Comparison of ENCODE assay signal across 17 mouse cellular contexts in genomic region chr10:6936671-6937425, GRCm38 (mm10).
DNase-seq lines count a peak whose midpoint lies in the region; ATAC-seq and TF ChIP-seq lines count a peak whose summit lies in the region.
"Had no signal": no experiment of that assay in that cellular context is flagged by ENCODE, and none has a peak within 500 bp of the region (broad histone marks: within the 10 kb centered on the region; RNA-seq: fewer than 3 reads in every experiment).

No protein-coding gene starts in this region.

- peak; percentile 73 to 79 for DNase-seq in left cerebral cortex, postnatal 36 days (ENCODE audit: low spot score in 2 of 2)
- DNase-seq in stomach, postnatal 0 days (ENCODE audit: low spot score): peak; percentile 73
- no peak for DNase-seq in B cell, adult 2 months
- no peak for DNase-seq in heart, adult 11 months
- DNase-seq in kidney, postnatal 36 days: no peak
- DNase-seq: cerebellum, adult 2 months; kidney, adult 8-10 months; lung, adult 18-20 months; thymus, postnatal 36 days had no signal

- intact Hi-C loops in left cerebral cortex, postnatal 36 days (cut with DNase I): no loop called here

- H3K9ac ChIP-seq in liver, embryonic 16.5 days (ENCODE audit: low read depth, low read length): no peak overlapping the region
- no peak overlapping the region for H3K9ac ChIP-seq in liver, embryonic 12.5 days
- no peak overlapping the region for H3K9ac ChIP-seq in intestine, embryonic 16.5 days (ENCODE audit: low read depth, low read length)
- H3K9ac ChIP-seq in stomach, postnatal 0 days (ENCODE audit: low read length): no peak overlapping the region
- H3K9ac ChIP-seq: forebrain, embryonic 13.5 days; hindbrain, embryonic 14.5 days; midbrain, embryonic 15.5 days had no signal

- 54% methylated on average over 4 of the region's 4 CpGs for WGBS in liver, embryonic 16.5 days (ENCODE audit: insufficient replicate concordance)
- 64% methylated on average over 4 of the region's 4 CpGs for WGBS in liver, embryonic 12.5 days (ENCODE audit: insufficient replicate concordance)
- WGBS in intestine, embryonic 16.5 days: 85% methylated on average over 4 of the region's 4 CpGs
- WGBS in stomach, postnatal 0 days: 64% methylated on average over 4 of the region's 4 CpGs

- no peak for TF ChIP-seq EP300 in stomach, postnatal 0 days (optimal IDR thresholded peaks at IDR 0.05)

- H3K9me3 ChIP-seq in liver, embryonic 16.5 days (replicated peaks; ENCODE audit: control insufficient read depth, low read length): no peaks in the 10 kb centered on the region
- H3K9me3 ChIP-seq in liver, embryonic 12.5 days (replicated peaks): no peaks in the 10 kb centered on the region
- no peaks in the 10 kb centered on the region for H3K9me3 ChIP-seq in intestine, embryonic 16.5 days (ENCODE audit: control insufficient read depth, low read length)
- H3K9me3 ChIP-seq in stomach, postnatal 0 days (ENCODE audit: control insufficient read depth, low read length): no peaks in the 10 kb centered on the region
- H3K9me3 ChIP-seq: forebrain, embryonic 13.5 days; midbrain, embryonic 15.5 days had no signal

- ATAC-seq in liver, embryonic 16.5 days (ENCODE audit: low read depth): peak; percentile 58; the same call in 1 of the 2 replicates
- ATAC-seq in liver, embryonic 12.5 days: no peak
- ATAC-seq in intestine, embryonic 16.5 days: peak; percentile 78
- ATAC-seq in stomach, postnatal 0 days (ENCODE audit: low FRiP score, low TSS enrichment): peak; percentile 86
- ATAC-seq: forebrain, embryonic 13.5 days; midbrain, embryonic 15.5 days; Patski had no signal

- no peak overlapping the region for H3K4me2 ChIP-seq in liver, embryonic 16.5 days (ENCODE audit: low read depth, low read length)
- no peak overlapping the region for H3K4me2 ChIP-seq in liver, embryonic 12.5 days
- H3K4me2 ChIP-seq in intestine, embryonic 16.5 days (ENCODE audit: low read depth, low read length): no peak overlapping the region
- no peak overlapping the region for H3K4me2 ChIP-seq in stomach, postnatal 0 days (replicated peaks; ENCODE audit: low read depth)
- H3K4me2 ChIP-seq: forebrain, embryonic 13.5 days; hindbrain, embryonic 14.5 days; midbrain, embryonic 15.5 days had no signal

- H3K27ac ChIP-seq in liver, embryonic 16.5 days (ENCODE audit: low read length): no peak overlapping the region
- H3K27ac ChIP-seq in liver, embryonic 12.5 days: no peak overlapping the region
- H3K27ac ChIP-seq in intestine, embryonic 16.5 days (ENCODE audit: low read length): no peak overlapping the region
- peak overlapping the region; percentile 58; the same call in 1 of the 2 replicates for H3K27ac ChIP-seq in stomach, postnatal 0 days (replicated peaks)
- H3K27ac ChIP-seq: forebrain, embryonic 13.5 days; hindbrain, embryonic 14.5 days; macrophage; midbrain, embryonic 15.5 days had no signal

- H3K27me3 ChIP-seq in liver, embryonic 16.5 days (ENCODE audit: control insufficient read depth, insufficient read depth, low read depth, low read length): no peaks in the 10 kb centered on the region
- no peaks in the 10 kb centered on the region for H3K27me3 ChIP-seq in liver, embryonic 12.5 days (replicated peaks)
- no peaks in the 10 kb centered on the region for H3K27me3 ChIP-seq in intestine, embryonic 16.5 days (replicated peaks; ENCODE audit: control insufficient read depth, insufficient read depth, low read length)
- H3K27me3 ChIP-seq in stomach, postnatal 0 days (ENCODE audit: control insufficient read depth, insufficient read depth, low read length): no peaks in the 10 kb centered on the region
- H3K27me3 ChIP-seq: forebrain, embryonic 13.5 days; midbrain, embryonic 15.5 days; Patski had no signal

- no peaks in the 10 kb centered on the region for H3K36me3 ChIP-seq in liver, embryonic 16.5 days (ENCODE audit: control insufficient read depth, insufficient read depth)
- H3K36me3 ChIP-seq in liver, embryonic 12.5 days: no peaks in the 10 kb centered on the region
- H3K36me3 ChIP-seq in intestine, embryonic 16.5 days (ENCODE audit: control insufficient read depth, insufficient read depth, low read length): no peaks in the 10 kb centered on the region
- H3K36me3 ChIP-seq in stomach, postnatal 0 days (ENCODE audit: control insufficient read depth, insufficient read depth, low read length): no peaks in the 10 kb centered on the region
- H3K36me3 ChIP-seq: midbrain, embryonic 15.5 days had no signal

- no peaks in the 10 kb centered on the region for H3K4me1 ChIP-seq in liver, embryonic 16.5 days (ENCODE audit: control insufficient read depth, low read depth, low read length)
- H3K4me1 ChIP-seq in liver, embryonic 12.5 days: no peaks in the 10 kb centered on the region
- H3K4me1 ChIP-seq in intestine, embryonic 16.5 days (ENCODE audit: control insufficient read depth, insufficient read depth, low read length): no peaks in the 10 kb centered on the region
- no peaks in the 10 kb centered on the region for H3K4me1 ChIP-seq in stomach, postnatal 0 days (replicated peaks; ENCODE audit: control insufficient read depth, insufficient read depth)
- H3K4me1 ChIP-seq: forebrain, embryonic 13.5 days; midbrain, embryonic 15.5 days had no signal

- TF ChIP-seq CTCF in stomach, postnatal 0 days (IDR thresholded peaks at IDR 0.05; ENCODE audit: low read depth): no peak

- H3K4me3 ChIP-seq in liver, embryonic 16.5 days (ENCODE audit: low read depth, low read length): 0 out of 2 replicates have a peak overlapping the region, but pooled peaks have one; percentile 18
- H3K4me3 ChIP-seq in liver, embryonic 12.5 days: no peak overlapping the region
- no peak overlapping the region for H3K4me3 ChIP-seq in intestine, embryonic 16.5 days (ENCODE audit: low read length)
- H3K4me3 ChIP-seq in stomach, postnatal 0 days (ENCODE audit: low read depth, low read length): no peak overlapping the region
- H3K4me3 ChIP-seq: forebrain, embryonic 13.5 days; midbrain, embryonic 15.5 days had no signal

Comparison
In these comparisons a context has a peak if more than half of its experiments do, and no peak if none do; other contexts are left out.
1. DNase-seq: peak in left cerebral cortex, postnatal 36 days (2 of 2) and stomach, postnatal 0 days (single experiment); none in B cell, adult 2 months (0 of 2), heart, adult 11 months (single experiment) and kidney, postnatal 36 days (0 of 2).